Mouse (Mus musculus): ENCODE results near the gene Dcaf4.

GRCm38 (mm10) chr12:83534190-83534589 lies 13.9 kb downstream of the Dcaf4 start:
- no peak for TF ChIP-seq CTCF (IDR thresholded peaks at IDR 0.05; ENCODE audit: control insufficient read depth, insufficient read depth, insufficient read length)
- TF ChIP-seq MAX (IDR thresholded peaks at IDR 0.05) = no peak
